Mouse (Mus musculus) olfactory bulb, adult 2 months (tissue): ENCODE results near the gene D730048I06Rik.

ENCODE experiments used
- CTCF ChIP-seq: fragments of 200-500 bp; IDR thresholded peaks from 2 replicates; pipeline ENCODE4 v1.5.1; 2012; ENCODE audit warnings: low read depth, mild to moderate bottlenecking, low read length, moderate library complexity; ENCODE audit not compliant: insufficient read depth
- POLR2A ChIP-seq: fragments of 200-500 bp; IDR thresholded peaks from 2 replicates; pipeline ENCODE4 v1.6.1; 2012; ENCODE audit warnings: mild to moderate bottlenecking, low read depth, low read length, moderate library complexity; ENCODE audit not compliant: insufficient read depth

DNA sequence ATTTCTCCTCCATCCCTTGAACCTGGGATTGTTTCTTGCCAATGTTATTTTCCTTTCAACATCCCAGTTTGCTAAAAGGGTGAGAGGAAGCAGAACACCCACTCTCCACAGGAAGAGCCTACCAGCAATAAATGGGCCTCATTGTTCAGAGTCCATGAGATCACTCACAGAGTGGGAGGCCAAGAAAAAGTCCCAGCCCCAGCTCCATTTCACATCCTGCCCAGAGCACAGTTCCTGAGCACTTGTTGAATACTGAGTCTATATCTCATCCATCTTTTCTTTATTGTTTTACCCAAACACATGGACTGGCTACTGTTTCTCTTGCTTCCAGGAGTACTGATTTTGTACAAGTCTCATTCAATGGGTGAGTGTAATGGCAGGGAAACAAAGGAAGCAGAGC lies 49.2 kb downstream of the D730048I06Rik start, which contains the start of gene Gm17677:
- TF ChIP-seq CTCF (no peak), POLR2A (no peak)
